Mouse (Mus musculus) kidney, postnatal 0 days (tissue): Measurements from ENCODE around the gene Dlg4. TPM values are rescaled to one million over a fixed set of nuclear protein-coding genes. Genes with fewer than 3 reads are reported as not detected.
A peak's percentile ranks its signal among the peaks of the same experiment; 100 is the strongest.

Source experiments
- ATAC-seq: fragments of 200-750 bp; cut with Nextera tagmentation; replicated peaks from 2 replicates; pipeline ENCODE4 v1.8.0; 2017; ENCODE audit warnings: low read depth, moderate number of reproducible peaks, moderate TSS enrichment, moderate library complexity; ENCODE audit not compliant: low FRiP score
- DNase-seq: peaks from one replicate; pipeline ENCODE4 v3.0.0-alpha.2; 2016; ENCODE audit warnings: low spot score
- H3K27ac ChIP-seq: fragments of 300-500 bp; sonication (generic); 2 replicates; pipeline ENCODE4 v1.5.1; 2014; ENCODE audit warnings: mild to moderate bottlenecking
- H3K27me3 ChIP-seq: fragments of 300-500 bp; sonication (generic); 2 replicates; pipeline ENCODE4 v1.6.1; 2014; ENCODE audit warnings: low read length, mixed read lengths; ENCODE audit not compliant: insufficient read depth
- H3K36me3 ChIP-seq: fragments of 300-500 bp; sonication (generic); 2 replicates; pipeline ENCODE4 v1.6.1; 2014; ENCODE audit warnings: low read length, mixed read lengths; ENCODE audit not compliant: insufficient read depth
- H3K4me1 ChIP-seq: fragments of 300-500 bp; sonication (generic); replicated peaks from 2 replicates; pipeline ENCODE4 v1.6.1; 2014; ENCODE audit warnings: antibody characterized with exemption, low read length, mixed read lengths; ENCODE audit not compliant: insufficient read depth
- H3K4me2 ChIP-seq: fragments of 300-500 bp; sonication (generic); 2 replicates; pipeline ENCODE4 v1.6.1; 2014; ENCODE audit warnings: mild to moderate bottlenecking, low read length, moderate library complexity, mixed read lengths
- H3K4me3 ChIP-seq: fragments of 300-500 bp; sonication (generic); replicated peaks from 2 replicates; pipeline ENCODE4 v1.5.1; 2014; ENCODE audit warnings: low read depth, low read length
- H3K9ac ChIP-seq: fragments of 300-500 bp; sonication (generic); 2 replicates; pipeline ENCODE4 v1.6.1; 2014; ENCODE audit warnings: low read depth, low read length
- H3K9me3 ChIP-seq: fragments of 300-500 bp; sonication (generic); replicated peaks from 2 replicates; pipeline ENCODE4 v1.6.1; 2016; ENCODE audit warnings: low read length, inconsistent platforms, mixed read lengths
- CTCF ChIP-seq: IDR thresholded peaks from 2 replicates; pipeline ENCODE4 v1.5.1; 2016; ENCODE audit warnings: antibody characterized with exemption, low read depth, mild to moderate bottlenecking, moderate library complexity
- WGBS: fragments of 180-500 bp; shearing (Covaris S2); extraction: QIAGEN DNeasy Blood & Tissue Kit; methylation state at CpG from one replicate; pipeline ENCODE4 v1.1.7; 2014; 5-methylcytosine and 5-hydroxymethylcytosine counted together
- polyA plus RNA-seq: library from polyadenylated mRNA; unstranded; fragments of >200 nt; fragmentation: Nextera tagmentation; extraction: Ambion mirVana; gene quantifications from 2 replicates; pipeline ENCODE4 v1.2.1, GENCODE M21; 2015

Dlg4 gene
- polyA plus RNA-seq, 1 experiment from 2014 or later = 4.3 TPM

DNA sequence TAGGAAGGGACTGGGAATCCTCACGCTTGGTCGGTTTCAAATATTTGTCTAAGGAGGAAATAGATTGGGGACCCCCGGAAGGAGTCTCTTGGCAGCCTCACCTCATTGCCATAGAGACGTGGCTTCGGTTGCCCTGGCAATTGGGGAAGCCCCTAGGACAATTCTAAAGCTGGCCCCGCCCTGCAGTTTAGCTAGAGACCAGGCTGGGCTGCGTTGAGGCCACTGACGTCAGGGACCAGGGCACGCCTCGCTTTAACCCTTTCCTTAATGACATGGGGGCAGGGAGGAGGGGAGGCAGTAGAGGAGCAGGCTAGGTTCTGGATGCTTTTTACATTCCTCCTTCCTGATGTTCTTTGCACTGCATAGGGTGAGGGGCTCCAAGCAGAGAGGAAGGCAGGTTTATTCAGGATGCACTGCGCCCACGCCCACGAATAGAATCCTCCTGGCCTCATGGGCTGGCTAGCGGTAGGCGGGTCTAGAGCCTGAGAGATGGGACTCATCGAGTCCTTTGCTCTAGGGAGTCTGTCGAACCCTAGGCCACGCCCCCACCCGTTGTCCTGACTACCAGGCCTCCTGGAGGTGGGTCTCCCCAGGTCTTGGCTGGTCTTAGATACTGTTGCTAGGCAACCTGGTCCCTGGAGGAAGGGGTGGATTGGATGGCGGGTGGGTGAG lies 12.5 kb downstream of the Dlg4 start:
- peaks cover 30% of the 10 kb centered on the region for H3K36me3 ChIP-seq
- TF ChIP-seq CTCF = no peak
- H3K4me2 ChIP-seq = peak overlapping the region; percentile 58
- WGBS = 2% methylated on average over 20 of the region's 20 CpGs
- peak overlapping the region; percentile 37; the same call in 1 of the 2 replicates for H3K27ac ChIP-seq
- H3K27me3 ChIP-seq = no peaks in the 10 kb centered on the region
- peaks cover 38% of the 10 kb centered on the region for H3K4me1 ChIP-seq
- peak; percentile 63 for ATAC-seq
- H3K4me3 ChIP-seq = peak overlapping the region; percentile 11; the same call in 1 of the 2 replicates
- H3K9me3 ChIP-seq = no peaks in the 10 kb centered on the region
- H3K9ac ChIP-seq = no peak overlapping the region
- DNase-seq = peak; percentile 92

- ATAC-seq = no peak
- WGBS = 39% methylated on average over 11 of the region's 11 CpGs
Measured at GRCm38 (mm10) chr11:70029829-70030550, 13.2 kb downstream of the Dlg4 start.

DNA sequence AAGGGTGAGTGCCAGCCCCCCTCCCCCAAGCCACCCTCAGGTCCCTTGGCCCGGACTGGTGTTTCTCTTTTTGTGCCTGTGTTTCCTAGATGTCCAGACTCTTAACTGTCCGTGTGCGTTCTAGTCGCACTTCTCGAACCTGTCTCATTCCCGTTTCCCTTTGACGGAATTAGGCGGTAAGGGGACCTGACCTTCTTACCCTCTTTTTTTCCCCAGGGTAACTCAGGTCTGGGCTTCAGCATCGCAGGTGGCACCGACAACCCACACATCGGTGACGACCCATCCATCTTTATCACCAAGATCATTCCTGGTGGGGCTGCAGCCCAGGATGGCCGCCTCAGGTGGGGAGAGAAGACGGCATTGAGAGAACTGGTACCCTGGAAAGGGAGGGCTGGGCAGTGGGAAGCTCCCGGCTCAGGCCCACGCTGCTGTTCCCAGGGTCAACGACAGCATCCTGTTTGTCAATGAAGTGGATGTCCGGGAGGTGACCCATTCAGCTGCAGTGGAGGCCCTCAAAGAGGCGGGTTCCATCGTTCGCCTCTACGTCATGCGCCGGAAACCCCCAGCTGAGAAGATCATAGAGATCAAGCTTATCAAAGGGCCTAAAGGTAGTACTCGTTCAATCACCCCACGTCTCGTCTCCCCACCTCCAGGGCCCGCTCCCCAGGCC lies 14.0 kb downstream of the Dlg4 start:
- Histone ChIP-seq H3K27me3 (no peaks in the 10 kb centered on the region), H3K9me3 (no peaks in the 10 kb centered on the region), H3K9ac (no peak overlapping the region), H3K4me1 (peaks cover 38% of the 10 kb centered on the region), H3K4me3 (no peak overlapping the region), H3K27ac (no peak overlapping the region), H3K36me3 (peaks cover 30% of the 10 kb centered on the region), H3K4me2 (no peak overlapping the region)
- WGBS = 95% methylated on average over 28 of the region's 28 CpGs
- TF ChIP-seq CTCF = no peak
- no peak for ATAC-seq
- DNase-seq = no peak

More at GRCm38 (mm10) chr11:70029829-70030550, 13.2 kb downstream of the Dlg4 start:
- Histone ChIP-seq H3K9ac (no peak overlapping the region), H3K27me3 (no peaks in the 10 kb centered on the region), H3K4me1 (peaks cover 38% of the 10 kb centered on the region), H3K9me3 (no peaks in the 10 kb centered on the region), H3K4me3 (no peak overlapping the region), H3K27ac (no peak overlapping the region), H3K4me2 (peak overlapping the region; percentile 58), H3K36me3 (peaks cover 30% of the 10 kb centered on the region)
- DNase-seq = no peak
- no peak for TF ChIP-seq CTCF

GRCm38 (mm10) chr11:70031321-70031670 lies 14.6 kb downstream of the Dlg4 start:
- H3K9me3 ChIP-seq = no peaks in the 10 kb centered on the region
- H3K27me3 ChIP-seq = no peaks in the 10 kb centered on the region
- no peak overlapping the region for H3K27ac ChIP-seq
- no peak for ATAC-seq
- no peak for DNase-seq
- H3K4me3 ChIP-seq = no peak overlapping the region
- peaks cover 30% of the 10 kb centered on the region for H3K36me3 ChIP-seq
- no peak overlapping the region for H3K4me2 ChIP-seq
- WGBS = 97% methylated on average over 11 of the region's 11 CpGs
- no peak for TF ChIP-seq CTCF
- no peak overlapping the region for H3K9ac ChIP-seq
- peaks cover 33% of the 10 kb centered on the region for H3K4me1 ChIP-seq

DNA sequence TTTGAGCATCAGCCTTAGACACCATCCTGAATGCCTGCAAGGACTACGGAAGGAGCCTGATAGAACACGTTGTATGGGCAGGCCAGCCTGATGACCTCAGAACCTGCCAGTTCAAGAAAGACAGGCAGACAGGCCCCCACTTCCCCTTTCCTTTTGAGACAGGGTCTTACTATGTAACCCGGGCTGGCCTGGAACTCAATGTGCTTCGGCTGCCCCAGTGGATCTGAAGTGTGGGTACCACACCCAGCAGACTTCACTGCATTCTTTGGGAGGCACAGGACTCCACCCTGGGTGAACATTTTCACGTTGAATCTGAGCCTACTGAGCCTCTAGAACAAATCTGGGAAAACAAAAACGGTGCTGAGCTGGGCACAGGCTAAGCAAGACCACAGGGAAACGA lies 21.4 kb downstream of the Dlg4 start:
- no peak overlapping the region for H3K4me3 ChIP-seq
- H3K4me1 ChIP-seq = no peaks in the 10 kb centered on the region
- DNase-seq (no peak), ATAC-seq (no peak)
- no peaks in the 10 kb centered on the region for H3K27me3 ChIP-seq
- H3K27ac ChIP-seq = no peak overlapping the region
- no peak for TF ChIP-seq CTCF
- no peak overlapping the region for H3K4me2 ChIP-seq
- 79% methylated on average over 7 of the region's 7 CpGs for WGBS
- H3K9me3 ChIP-seq = no peaks in the 10 kb centered on the region
- peaks cover 24% of the 10 kb centered on the region for H3K36me3 ChIP-seq
- no peak overlapping the region for H3K9ac ChIP-seq

- peaks cover 24% of the 10 kb centered on the region for H3K36me3 ChIP-seq
- no peak for ATAC-seq
Measured at GRCm38 (mm10) chr11:70039631-70040030, 22.9 kb downstream of the Dlg4 start.

More at GRCm38 (mm10) chr11:70039631-70040030, 22.9 kb downstream of the Dlg4 start:
- H3K4me2 ChIP-seq = no peak overlapping the region
- no peak for TF ChIP-seq CTCF
- H3K9ac ChIP-seq = no peak overlapping the region
- H3K27ac ChIP-seq = no peak overlapping the region
- no peaks in the 10 kb centered on the region for H3K4me1 ChIP-seq
- H3K4me3 ChIP-seq = no peak overlapping the region
- DNase-seq = no peak
- 88% methylated on average over 10 of the region's 10 CpGs for WGBS
- no peaks in the 10 kb centered on the region for H3K27me3 ChIP-seq
- H3K9me3 ChIP-seq = no peaks in the 10 kb centered on the region
